Mouse (Mus musculus): ENCODE results near the gene Gm21954. TPM values are rescaled to one million over a fixed set of nuclear protein-coding genes. Genes with fewer than 3 reads are reported as not detected.

Gm21954 gene
- polyA plus RNA-seq, 1 experiment from 2014 or later: not detected

GRCm38 (mm10) chr3:55461092-55461491 lies 10.9 kb downstream of the Gm21954 start:
- DNase-seq (ENCODE audit: low spot score): no peak
- Histone ChIP-seq H3K27ac (replicated peaks) (peak overlapping the region; percentile 75; the same call in 1 of the 2 replicates), H3K4me3 (peak overlapping the region; percentile 47), H3K9me3 (replicated peaks) (no peaks in the 10 kb centered on the region), H3K27me3 (ENCODE audit: low read depth, poor library complexity, severe bottlenecking) (no peaks in the 10 kb centered on the region), H3K36me3 (no peaks in the 10 kb centered on the region), H3K4me1 (peaks cover 36% of the 10 kb centered on the region)
- 47% methylated on average over 3 of the region's 3 CpGs for WGBS

GRCm38 (mm10) chr3:55452464-55452863 lies 19.5 kb downstream of the Gm21954 start:
- Histone ChIP-seq H3K9me3 (replicated peaks) (no peaks in the 10 kb centered on the region), H3K36me3 (no peaks in the 10 kb centered on the region), H3K27me3 (ENCODE audit: low read depth, poor library complexity, severe bottlenecking) (no peaks in the 10 kb centered on the region), H3K4me3 (no peak overlapping the region), H3K27ac (replicated peaks) (no peak overlapping the region), H3K4me1 (no peaks in the 10 kb centered on the region)
- 91% methylated on average over 2 of the region's 2 CpGs for WGBS
- DNase-seq (ENCODE audit: low spot score): no peak

- no peaks in the 10 kb centered on the region for H3K27me3 ChIP-seq (ENCODE audit: low read depth, poor library complexity, severe bottlenecking)
Observed at GRCm38 (mm10) chr3:55451877-55452276, 20.1 kb downstream of the Gm21954 start.

GRCm38 (mm10) chr3:55451035-55451434 lies 21.0 kb downstream of the Gm21954 start:
- no peaks in the 10 kb centered on the region for H3K36me3 ChIP-seq
- no peak overlapping the region for H3K27ac ChIP-seq (replicated peaks)
- H3K4me3 ChIP-seq: no peak overlapping the region
- 92% methylated on average over 14 of the region's 14 CpGs for WGBS
- no peaks in the 10 kb centered on the region for H3K4me1 ChIP-seq
- no peaks in the 10 kb centered on the region for H3K9me3 ChIP-seq (replicated peaks)
- DNase-seq (ENCODE audit: low spot score): no peak
- no peaks in the 10 kb centered on the region for H3K27me3 ChIP-seq (ENCODE audit: low read depth, poor library complexity, severe bottlenecking)

More at GRCm38 (mm10) chr3:55451877-55452276, 20.1 kb downstream of the Gm21954 start:
- 90% methylated on average over 3 of the region's 3 CpGs for WGBS
- Histone ChIP-seq H3K4me1 (no peaks in the 10 kb centered on the region), H3K36me3 (no peaks in the 10 kb centered on the region), H3K4me3 (no peak overlapping the region), H3K9me3 (replicated peaks) (no peaks in the 10 kb centered on the region), H3K27ac (replicated peaks) (no peak overlapping the region)
- DNase-seq (ENCODE audit: low spot score): no peak

- no peaks in the 10 kb centered on the region for H3K36me3 ChIP-seq
- no peak for DNase-seq (ENCODE audit: low spot score)
- no peak overlapping the region for H3K4me3 ChIP-seq
- WGBS: 94% methylated on average over 2 of the region's 2 CpGs
- no peaks in the 10 kb centered on the region for H3K27me3 ChIP-seq (ENCODE audit: low read depth, poor library complexity, severe bottlenecking)
- H3K4me1 ChIP-seq: no peaks in the 10 kb centered on the region
- H3K27ac ChIP-seq (replicated peaks): no peak overlapping the region
- H3K9me3 ChIP-seq (replicated peaks): no peaks in the 10 kb centered on the region
Observed at GRCm38 (mm10) chr3:55449148-55449547, 22.9 kb downstream of the Gm21954 start.

- Histone ChIP-seq H3K4me1 (no peaks in the 10 kb centered on the region), H3K27ac (replicated peaks) (no peak overlapping the region), H3K9me3 (replicated peaks) (no peaks in the 10 kb centered on the region), H3K36me3 (no peaks in the 10 kb centered on the region), H3K4me3 (no peak overlapping the region), H3K27me3 (ENCODE audit: low read depth, poor library complexity, severe bottlenecking) (no peaks in the 10 kb centered on the region)
- 81% methylated on average over 5 of the region's 5 CpGs for WGBS
- no peak for DNase-seq (ENCODE audit: low spot score)
Observed at GRCm38 (mm10) chr3:55447486-55448460, 24.2 kb downstream of the Gm21954 start.

- no peaks in the 10 kb centered on the region for H3K36me3 ChIP-seq
- H3K27ac ChIP-seq (replicated peaks): no peak overlapping the region
- no peaks in the 10 kb centered on the region for H3K4me1 ChIP-seq
- H3K9me3 ChIP-seq (replicated peaks): no peaks in the 10 kb centered on the region
- WGBS: 90% methylated on average over 7 of the region's 7 CpGs
- no peak overlapping the region for H3K4me3 ChIP-seq
- H3K27me3 ChIP-seq (ENCODE audit: low read depth, poor library complexity, severe bottlenecking): no peaks in the 10 kb centered on the region
- DNase-seq (ENCODE audit: low spot score): no peak
Observed at GRCm38 (mm10) chr3:55446681-55447080, 25.3 kb downstream of the Gm21954 start.

GRCm38 (mm10) chr3:55443725-55444124 lies 28.3 kb downstream of the Gm21954 start:
- WGBS: 90% methylated on average over 2 of the region's 2 CpGs
- no peaks in the 10 kb centered on the region for H3K36me3 ChIP-seq
- no peak for DNase-seq (ENCODE audit: low spot score)

GRCm38 (mm10) chr3:55443271-55443670 lies 28.7 kb downstream of the Gm21954 start:
- 89% methylated on average over 8 of the region's 8 CpGs for WGBS
- Histone ChIP-seq H3K27ac (replicated peaks) (no peak overlapping the region), H3K4me3 (no peak overlapping the region), H3K36me3 (no peaks in the 10 kb centered on the region), H3K27me3 (ENCODE audit: low read depth, poor library complexity, severe bottlenecking) (no peaks in the 10 kb centered on the region), H3K9me3 (replicated peaks) (no peaks in the 10 kb centered on the region), H3K4me1 (no peaks in the 10 kb centered on the region)
- DNase-seq (ENCODE audit: low spot score): no peak

More at GRCm38 (mm10) chr3:55443725-55444124, 28.3 kb downstream of the Gm21954 start:
- no peak overlapping the region for H3K4me3 ChIP-seq
- no peaks in the 10 kb centered on the region for H3K4me1 ChIP-seq
- no peaks in the 10 kb centered on the region for H3K27me3 ChIP-seq (ENCODE audit: low read depth, poor library complexity, severe bottlenecking)
- H3K9me3 ChIP-seq (replicated peaks): no peaks in the 10 kb centered on the region
- H3K27ac ChIP-seq (replicated peaks): no peak overlapping the region

GRCm38 (mm10) chr3:55442012-55442645 lies 29.9 kb downstream of the Gm21954 start:
- H3K9me3 ChIP-seq (replicated peaks): no peaks in the 10 kb centered on the region
- no peak overlapping the region for H3K27ac ChIP-seq (replicated peaks)
- WGBS: 85% methylated on average over 11 of the region's 11 CpGs
- no peak for DNase-seq (ENCODE audit: low spot score)
- no peaks in the 10 kb centered on the region for H3K4me1 ChIP-seq
- no peaks in the 10 kb centered on the region for H3K27me3 ChIP-seq (ENCODE audit: low read depth, poor library complexity, severe bottlenecking)
- no peak overlapping the region for H3K4me3 ChIP-seq
- no peaks in the 10 kb centered on the region for H3K36me3 ChIP-seq

GRCm38 (mm10) chr3:55440342-55440741 lies 31.7 kb downstream of the Gm21954 start:
- no peaks in the 10 kb centered on the region for H3K27me3 ChIP-seq (ENCODE audit: low read depth, poor library complexity, severe bottlenecking)
- no peaks in the 10 kb centered on the region for H3K4me1 ChIP-seq
- H3K9me3 ChIP-seq (replicated peaks): no peaks in the 10 kb centered on the region
- DNase-seq (ENCODE audit: low spot score): no peak
- no peak overlapping the region for H3K4me3 ChIP-seq
- 85% methylated on average over 8 of the region's 8 CpGs for WGBS
- H3K27ac ChIP-seq (replicated peaks): no peak overlapping the region
- no peaks in the 10 kb centered on the region for H3K36me3 ChIP-seq

- Histone ChIP-seq H3K27me3 (ENCODE audit: low read depth, poor library complexity, severe bottlenecking) (no peaks in the 10 kb centered on the region), H3K27ac (replicated peaks) (no peak overlapping the region), H3K36me3 (no peaks in the 10 kb centered on the region), H3K9me3 (replicated peaks) (no peaks in the 10 kb centered on the region), H3K4me1 (no peaks in the 10 kb centered on the region), H3K4me3 (no peak overlapping the region)
- WGBS: 91% methylated on average over 7 of the region's 7 CpGs
- no peak for DNase-seq (ENCODE audit: low spot score)
Observed at GRCm38 (mm10) chr3:55438824-55439446, 33.1 kb downstream of the Gm21954 start.

Measured in midbrain, embryonic 10.5 days (tissue).